Mouse (Mus musculus): ENCODE results near the gene Ldb2. TPM values are rescaled to one million over a fixed set of nuclear protein-coding genes. Genes with fewer than 3 reads are reported as not detected.

Ldb2 gene
- polyA plus RNA-seq, 1 experiment = 4.0 TPM

DNA sequence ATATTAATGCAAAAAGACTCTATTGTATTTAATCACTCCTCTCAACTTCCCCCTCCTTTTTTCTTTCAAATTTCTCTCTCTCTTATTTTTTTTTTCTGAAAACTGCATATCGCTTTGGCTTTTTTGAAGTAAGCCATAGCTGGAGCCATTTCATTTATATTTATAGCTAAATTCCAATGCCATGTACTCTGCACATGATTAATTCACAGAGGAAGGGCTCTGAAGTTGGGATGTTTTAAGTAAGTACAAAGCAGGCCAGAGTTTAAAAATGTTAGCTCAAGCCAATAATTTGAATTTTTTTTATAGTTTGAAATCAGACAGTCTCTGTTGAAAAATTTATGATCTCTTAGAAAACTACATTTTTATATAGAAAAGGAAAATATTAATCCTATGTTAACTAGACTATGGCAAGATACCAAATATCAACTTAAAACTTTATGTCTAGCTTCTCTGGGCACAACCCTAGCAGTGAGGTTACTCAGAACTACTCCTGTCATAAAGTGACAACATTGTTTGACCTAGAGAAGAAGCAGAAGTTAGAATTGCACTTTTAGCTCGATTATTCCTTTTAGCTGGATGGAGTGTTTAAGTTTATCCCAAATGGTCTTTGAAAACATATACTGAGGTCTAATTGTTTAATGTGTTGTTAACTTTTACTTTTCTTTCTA lies 222.7 kb downstream of the Ldb2 start:
- no peak for DNase-seq (ENCODE audit: low read depth, low spot score)
- 44% methylated on average over 2 of the region's 2 CpGs for WGBS

DNA sequence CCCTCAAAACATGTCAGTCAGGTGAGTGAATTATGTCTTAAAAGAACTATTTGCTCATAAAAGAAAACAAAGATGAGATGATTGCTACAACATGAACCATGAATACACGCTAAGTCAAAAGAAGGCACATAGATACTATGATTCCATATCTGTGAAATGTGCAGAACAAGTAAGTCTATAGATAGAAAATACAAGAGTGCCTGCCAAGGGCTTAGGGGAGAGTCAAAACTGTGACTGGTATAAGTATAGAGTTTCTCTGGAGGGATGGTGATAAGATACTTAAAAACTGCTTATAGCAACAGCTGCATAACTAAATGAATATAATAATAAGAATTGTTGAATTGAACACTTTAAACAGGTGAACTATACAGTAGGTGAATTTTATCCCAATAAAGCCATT lies 224.8 kb downstream of the Ldb2 start:
- no peak for DNase-seq (ENCODE audit: low read depth, low spot score)
- WGBS = 86% methylated on average over 1 of the region's 1 CpGs

DNA sequence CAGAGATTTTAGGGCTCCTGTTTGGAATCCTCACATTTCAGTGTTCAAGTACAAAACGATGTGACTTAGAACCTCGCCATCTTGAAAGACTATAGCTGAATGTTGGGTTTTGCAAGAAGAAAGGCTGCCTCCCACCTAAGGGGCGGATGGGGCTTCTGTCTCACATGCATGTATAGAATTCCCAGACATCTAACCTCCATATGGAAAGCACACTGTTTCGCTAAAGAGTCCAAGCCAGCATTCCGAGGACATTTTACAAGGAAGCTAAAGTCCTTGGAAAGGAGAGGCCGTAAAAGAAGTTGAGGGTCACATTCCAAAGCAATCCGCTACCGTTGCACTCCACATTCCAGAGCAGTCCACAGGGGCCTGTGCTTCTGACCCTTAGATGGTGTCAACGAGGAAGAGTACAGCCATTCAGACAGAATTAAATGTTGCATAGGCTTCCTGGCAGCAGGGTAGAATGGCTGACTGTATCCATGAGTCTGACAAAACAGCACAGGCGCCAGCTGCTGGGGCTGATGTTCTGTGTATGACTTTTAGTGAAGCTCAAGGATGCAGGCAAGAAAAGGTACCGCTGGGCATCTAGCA lies 245.6 kb downstream of the Ldb2 start:
- 66% methylated on average over 11 of the region's 11 CpGs for whole genome bisulfite sequencing
- DNase-seq (ENCODE audit: low read depth, low spot score) = no peak

GRCm38 (mm10) chr5:44553155-44553554 lies 246.3 kb downstream of the Ldb2 start:
- no peak for DNase-seq (ENCODE audit: low read depth, low spot score)

DNA sequence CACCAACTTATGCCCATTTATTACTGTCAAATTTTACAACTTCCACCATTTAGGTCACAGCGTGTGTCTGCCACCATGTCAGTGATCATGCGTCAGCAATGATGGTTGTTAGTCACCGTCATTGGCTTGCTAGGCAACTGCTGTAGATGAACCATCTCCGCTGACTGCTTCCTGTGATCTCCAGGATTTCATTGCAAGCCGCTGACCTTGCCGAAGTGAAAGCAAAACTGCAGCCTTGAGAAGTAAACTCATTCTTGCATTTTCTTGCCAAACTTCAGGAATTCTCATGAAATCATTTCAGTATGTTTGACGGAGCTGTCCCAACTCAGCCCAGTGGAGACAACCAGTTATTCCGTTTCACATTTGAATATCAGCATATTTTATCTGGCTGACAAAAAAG lies 247.4 kb downstream of the Ldb2 start:
- DNase-seq (ENCODE audit: low read depth, low spot score) = no peak
- WGBS = 72% methylated on average over 8 of the region's 8 CpGs

DNA sequence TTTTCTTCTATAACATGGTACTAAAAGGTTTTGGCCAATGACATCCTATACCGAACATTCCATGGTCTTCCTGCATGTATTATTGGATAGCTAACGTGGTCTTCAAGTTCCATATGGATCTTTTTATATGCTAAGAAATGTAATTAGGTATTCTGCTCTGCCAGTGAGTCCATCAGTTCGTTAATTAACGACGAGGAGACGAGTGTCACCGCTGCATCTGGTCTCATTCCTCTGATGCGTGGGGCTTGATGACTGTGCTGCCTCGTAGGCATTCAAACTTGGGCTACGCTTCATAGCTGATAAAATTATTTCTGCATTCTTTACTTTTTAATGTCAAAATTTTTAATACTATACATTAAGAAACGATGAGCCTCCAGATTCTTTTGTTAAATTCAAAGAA lies 251.0 kb downstream of the Ldb2 start:
- no peak for DNase-seq (ENCODE audit: low read depth, low spot score)
- WGBS = 89% methylated on average over 11 of the region's 11 CpGs

DNA sequence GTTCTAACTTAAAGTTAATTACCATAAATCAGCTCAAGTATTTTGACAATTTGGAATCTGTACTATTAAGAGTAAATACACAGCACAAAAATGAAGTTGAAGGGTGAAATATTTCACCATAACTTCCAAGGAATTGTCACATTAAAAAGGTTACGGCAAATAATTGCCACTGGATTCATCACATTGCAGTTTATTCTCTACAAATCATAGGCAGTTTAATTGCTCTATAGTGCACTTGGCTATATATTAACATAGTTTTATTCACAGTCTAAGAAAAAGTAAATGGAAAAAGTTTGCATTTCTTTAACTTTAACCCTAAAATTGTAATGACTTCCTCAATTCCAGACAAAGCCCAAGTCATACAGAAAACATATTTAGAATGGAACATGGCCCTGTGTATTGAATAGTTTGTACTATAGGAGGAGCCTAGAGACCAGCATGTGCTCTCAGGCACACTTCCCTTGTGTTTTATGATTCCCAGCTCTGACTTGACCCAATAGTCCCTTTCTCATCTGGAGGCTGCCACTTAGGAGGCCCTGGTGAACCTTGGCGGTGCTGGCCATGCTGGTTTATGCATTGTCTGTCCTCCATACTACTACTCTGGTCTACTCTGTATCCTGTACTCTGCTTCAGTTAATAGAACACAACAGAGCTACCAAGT lies 255.9 kb downstream of the Ldb2 start:
- 48% methylated on average over 2 of the region's 2 CpGs for WGBS
- DNase-seq (ENCODE audit: low read depth, low spot score) = no peak

- DNase-seq (ENCODE audit: low read depth, low spot score) = no peak
- WGBS = 77% methylated on average over 9 of the region's 9 CpGs
Measured at GRCm38 (mm10) chr5:44541748-44542147, 257.7 kb downstream of the Ldb2 start.

DNA sequence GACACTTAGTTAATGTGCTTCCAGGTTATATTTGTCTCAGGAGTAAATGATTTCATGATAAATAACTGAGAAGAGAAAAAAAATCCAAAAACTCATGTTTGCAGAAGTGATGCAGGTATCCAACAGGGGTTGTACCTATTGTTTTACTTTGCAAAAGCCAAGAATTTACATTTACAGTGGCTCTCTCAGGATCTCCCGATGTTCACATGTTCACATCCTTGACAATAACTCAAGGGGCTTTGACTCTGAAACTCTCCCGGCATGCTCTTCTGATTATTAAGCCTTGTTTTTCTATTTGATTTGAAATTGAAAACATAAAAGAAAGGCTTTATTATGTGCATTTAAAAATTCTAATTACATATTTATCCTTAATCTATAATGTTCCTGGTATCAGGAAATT lies 260.8 kb downstream of the Ldb2 start:
- WGBS = 88% methylated on average over 2 of the region's 2 CpGs

DNA sequence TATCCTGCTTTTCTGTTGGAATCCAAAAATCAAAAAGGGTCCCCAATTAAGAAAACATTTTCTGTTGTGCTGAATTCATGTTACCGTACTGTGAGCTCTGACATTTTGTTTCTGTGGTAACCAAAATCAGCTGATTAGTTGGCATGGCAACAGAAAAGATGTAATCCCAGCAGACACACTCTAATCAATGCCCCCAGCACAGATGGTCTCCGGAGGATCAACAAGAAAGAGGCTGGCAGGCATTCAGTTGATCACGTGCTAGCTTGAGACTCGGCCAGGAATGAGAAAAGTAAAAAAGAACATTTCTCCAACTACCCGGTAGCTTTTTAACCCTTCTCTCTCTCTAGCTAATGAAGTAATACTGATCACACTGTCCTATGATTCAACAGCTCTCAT lies 261.5 kb downstream of the Ldb2 start:
- no peak for DNase-seq (ENCODE audit: low read depth, low spot score)

More for the DNA sequence above, 260.8 kb downstream of the Ldb2 start:
- DNase-seq (ENCODE audit: low read depth, low spot score) = no peak

DNA sequence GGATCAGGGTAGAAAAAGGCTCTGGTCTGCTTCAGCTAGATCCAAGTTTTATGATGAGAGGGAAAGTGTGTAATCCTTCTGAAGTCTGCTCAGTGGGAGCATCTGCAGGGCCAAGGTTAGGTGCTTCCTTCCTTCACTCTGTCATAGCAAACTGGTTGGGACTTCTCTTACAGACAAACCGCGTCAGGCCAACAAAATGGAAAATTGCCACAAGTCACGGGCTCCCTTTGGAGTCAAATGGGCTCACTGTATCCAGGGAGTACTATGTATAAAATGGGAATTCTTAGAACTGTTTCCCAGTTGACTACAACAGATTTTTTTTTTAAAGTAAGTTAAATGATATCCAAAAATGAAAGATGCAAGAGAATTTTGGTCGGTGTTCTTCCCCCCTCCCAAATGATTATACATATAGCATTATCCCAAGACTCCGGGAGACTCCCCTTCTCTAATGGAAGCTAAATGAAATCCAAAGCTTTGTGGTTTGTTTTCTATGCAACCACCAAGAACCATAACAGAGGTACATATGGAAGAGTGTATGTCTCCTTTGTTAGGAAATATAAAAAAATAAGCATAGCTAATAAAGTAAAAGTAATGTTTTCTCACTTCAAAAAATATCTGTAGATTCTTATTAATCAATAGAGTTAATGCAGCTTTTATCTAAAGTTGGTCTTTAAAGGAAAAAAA lies 262.0 kb downstream of the Ldb2 start:
- no peak for DNase-seq (ENCODE audit: low read depth, low spot score)
- WGBS = 91% methylated on average over 5 of the region's 5 CpGs

More for the DNA sequence above, 261.5 kb downstream of the Ldb2 start:
- 51% methylated on average over 5 of the region's 5 CpGs for WGBS

GRCm38 (mm10) chr5:44529466-44529865 lies 270.0 kb downstream of the Ldb2 start:
- WGBS = 62% methylated on average over 3 of the region's 3 CpGs

DNA sequence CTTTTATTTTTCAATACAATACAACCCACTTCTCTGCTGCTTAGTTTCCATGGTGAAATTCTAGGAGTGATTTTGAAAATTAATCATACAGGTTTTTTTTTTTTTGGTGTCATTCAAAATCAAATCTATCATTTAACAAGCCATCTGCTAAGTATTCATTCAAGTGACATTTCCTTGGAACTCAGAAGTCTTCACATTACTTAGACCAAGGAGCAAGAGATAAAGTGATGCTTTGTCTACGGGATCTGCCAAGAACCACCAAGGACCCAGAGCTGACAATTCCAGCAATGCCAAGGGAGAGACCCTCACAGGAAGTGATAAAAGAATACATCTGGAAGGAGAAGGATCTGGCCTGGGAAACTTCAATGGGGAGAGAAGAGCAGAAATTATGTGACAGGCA lies 270.5 kb downstream of the Ldb2 start:
- DNase-seq (ENCODE audit: low read depth, low spot score) = no peak
- 81% methylated on average over 1 of the region's 1 CpGs for WGBS

More at GRCm38 (mm10) chr5:44529466-44529865, 270.0 kb downstream of the Ldb2 start:
- DNase-seq (ENCODE audit: low read depth, low spot score) = no peak

- no peak for DNase-seq (ENCODE audit: low read depth, low spot score)
- WGBS = 91% methylated on average over 5 of the region's 5 CpGs
Measured at GRCm38 (mm10) chr5:44505221-44505620, 294.3 kb downstream of the Ldb2 start.

GRCm38 (mm10) chr5:44504786-44505185 lies 294.7 kb downstream of the Ldb2 start:
- WGBS = 64% methylated on average over 5 of the region's 5 CpGs
- DNase-seq (ENCODE audit: low read depth, low spot score) = no peak

DNA sequence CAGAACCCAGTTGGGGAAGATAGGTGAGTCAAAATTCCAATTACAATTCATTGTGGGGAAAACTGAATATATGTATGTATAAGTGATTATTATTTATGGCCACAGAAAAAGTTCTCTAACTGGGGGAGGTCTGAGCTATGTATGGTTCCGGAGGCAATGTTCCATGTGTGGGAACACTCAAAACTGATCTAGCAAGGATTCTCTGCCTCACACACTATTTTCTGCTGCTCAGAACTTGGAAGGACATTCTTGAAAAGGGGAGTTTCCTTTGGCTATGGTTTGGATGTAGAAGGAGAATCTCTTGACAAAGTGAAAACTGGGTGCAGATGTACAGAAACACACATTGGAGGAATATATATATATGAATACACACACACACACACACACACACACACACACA lies 301.3 kb downstream of the Ldb2 start:
- 88% methylated on average over 1 of the region's 1 CpGs for WGBS
- DNase-seq (ENCODE audit: low read depth, low spot score) = no peak

DNA sequence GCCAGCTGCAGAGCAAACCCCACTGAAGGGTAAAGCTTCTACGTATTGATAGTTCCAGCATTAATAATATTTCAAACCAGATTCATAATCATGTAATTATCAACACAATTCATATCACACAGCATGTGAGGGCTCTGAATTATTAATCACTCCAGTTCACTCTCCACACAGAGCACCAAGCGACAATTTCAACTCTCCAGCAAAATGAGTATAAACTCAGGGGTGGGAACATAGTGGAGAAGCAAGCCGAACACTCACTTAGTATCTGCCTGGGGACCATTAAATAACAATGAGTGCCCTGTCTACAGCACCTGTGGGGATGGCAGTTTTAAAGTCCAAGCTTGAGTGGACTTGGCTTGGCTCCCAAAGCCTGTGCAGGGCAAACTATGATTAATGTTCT lies 302.6 kb downstream of the Ldb2 start:
- DNase-seq (ENCODE audit: low read depth, low spot score) = no peak
- 72% methylated on average over 3 of the region's 3 CpGs for WGBS

- DNase-seq (ENCODE audit: low read depth, low spot score) = no peak
- WGBS = 64% methylated on average over 4 of the region's 4 CpGs
Measured at GRCm38 (mm10) chr5:44495092-44495491, 304.4 kb downstream of the Ldb2 start.

- 46% methylated on average over 9 of the region's 9 CpGs for WGBS
- DNase-seq (ENCODE audit: low read depth, low spot score) = no peak
Measured at GRCm38 (mm10) chr5:44494133-44494532, 305.3 kb downstream of the Ldb2 start.

GRCm38 (mm10) chr5:44491526-44491925 lies 308.0 kb downstream of the Ldb2 start:
- 85% methylated on average over 1 of the region's 1 CpGs for WGBS
- no peak for DNase-seq (ENCODE audit: low read depth, low spot score)

DNA sequence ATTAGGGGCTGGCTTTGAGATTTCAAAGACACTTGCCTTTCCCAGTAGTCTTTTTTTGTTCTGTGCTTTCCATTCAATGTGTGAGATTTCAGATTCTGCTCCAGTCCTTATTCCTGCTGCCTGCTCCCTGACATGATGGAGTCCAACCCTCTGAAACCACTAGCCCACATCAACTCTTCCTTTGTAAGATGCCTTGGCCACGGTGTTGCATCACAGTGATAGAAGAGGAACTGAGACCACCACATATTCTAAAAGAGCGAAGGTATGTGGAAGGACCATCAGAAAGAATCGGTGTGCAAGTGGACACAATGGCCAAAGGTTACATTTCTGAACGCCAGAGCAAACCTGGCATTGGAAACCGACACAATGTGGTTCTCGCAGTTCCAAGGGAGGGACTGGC lies 309.0 kb downstream of the Ldb2 start:
- no peak for DNase-seq (ENCODE audit: low read depth, low spot score)
- WGBS = 93% methylated on average over 6 of the region's 6 CpGs
